Mouse (Mus musculus) heart, adult 9 months (tissue): ENCODE data around the gene Scarf1.

Experiments
- DNase-seq, 2 experiments: peaks; one replicate each; pipeline ENCODE4 v3.0.0; 2022; ENCODE audit warnings: low spot score in 2 of 2

Gene Scarf1

DNA sequence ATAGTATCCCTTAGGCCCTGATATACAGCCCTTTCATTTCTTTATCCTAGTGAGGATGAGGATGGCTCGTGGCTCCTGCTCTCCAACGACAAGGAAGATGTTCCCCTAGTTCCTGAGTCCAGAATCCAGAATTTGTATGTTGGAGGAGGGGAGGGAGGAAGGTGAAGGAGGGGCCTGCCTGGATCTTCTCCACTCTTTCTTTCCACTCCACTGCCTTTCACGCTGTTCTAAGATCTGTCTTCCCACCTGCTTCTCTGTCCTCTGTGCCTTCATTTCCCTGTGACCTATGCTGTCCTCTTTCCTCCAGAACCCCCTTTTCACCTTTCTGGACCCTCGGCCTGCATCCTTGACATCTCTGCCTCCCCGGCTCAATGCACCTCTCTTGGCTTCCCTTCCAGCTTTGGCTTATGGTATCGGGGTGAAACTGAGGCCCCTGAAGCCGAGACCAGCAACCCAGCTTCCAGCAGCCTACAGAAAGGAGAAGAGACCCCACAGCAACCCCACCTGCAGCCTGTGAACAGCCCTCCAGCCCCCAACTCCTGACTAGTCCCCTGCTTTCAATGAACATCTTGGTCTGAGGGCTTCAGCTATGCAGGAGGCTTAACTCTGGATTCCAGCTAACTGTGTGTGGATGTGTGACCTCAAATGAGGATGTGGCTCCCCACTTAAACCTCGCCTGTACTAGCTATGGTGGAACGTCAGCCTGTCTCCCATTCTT lies 880 bp upstream of the Scarf1 start:
- DNase-seq: no peak

DNA sequence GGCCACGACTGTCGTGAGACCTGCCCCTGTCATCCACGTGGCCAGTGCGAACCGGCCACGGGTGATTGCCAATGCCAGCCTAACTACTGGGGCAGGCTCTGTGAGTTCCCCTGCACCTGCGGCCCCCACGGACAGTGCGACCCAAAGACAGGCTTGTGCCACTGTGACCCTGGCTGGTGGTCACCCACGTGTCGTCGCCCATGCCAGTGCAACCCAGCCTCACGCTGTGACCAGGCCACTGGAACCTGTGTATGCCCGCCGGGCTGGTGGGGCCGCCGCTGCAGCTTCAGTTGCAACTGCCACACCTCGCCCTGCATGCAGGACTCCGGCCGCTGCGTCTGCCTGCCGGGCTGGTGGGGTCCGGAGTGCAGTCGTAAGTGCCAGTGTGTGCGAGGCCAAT lies 1.8 kb downstream of the Scarf1 start:
- DNase-seq: no peak

DNA sequence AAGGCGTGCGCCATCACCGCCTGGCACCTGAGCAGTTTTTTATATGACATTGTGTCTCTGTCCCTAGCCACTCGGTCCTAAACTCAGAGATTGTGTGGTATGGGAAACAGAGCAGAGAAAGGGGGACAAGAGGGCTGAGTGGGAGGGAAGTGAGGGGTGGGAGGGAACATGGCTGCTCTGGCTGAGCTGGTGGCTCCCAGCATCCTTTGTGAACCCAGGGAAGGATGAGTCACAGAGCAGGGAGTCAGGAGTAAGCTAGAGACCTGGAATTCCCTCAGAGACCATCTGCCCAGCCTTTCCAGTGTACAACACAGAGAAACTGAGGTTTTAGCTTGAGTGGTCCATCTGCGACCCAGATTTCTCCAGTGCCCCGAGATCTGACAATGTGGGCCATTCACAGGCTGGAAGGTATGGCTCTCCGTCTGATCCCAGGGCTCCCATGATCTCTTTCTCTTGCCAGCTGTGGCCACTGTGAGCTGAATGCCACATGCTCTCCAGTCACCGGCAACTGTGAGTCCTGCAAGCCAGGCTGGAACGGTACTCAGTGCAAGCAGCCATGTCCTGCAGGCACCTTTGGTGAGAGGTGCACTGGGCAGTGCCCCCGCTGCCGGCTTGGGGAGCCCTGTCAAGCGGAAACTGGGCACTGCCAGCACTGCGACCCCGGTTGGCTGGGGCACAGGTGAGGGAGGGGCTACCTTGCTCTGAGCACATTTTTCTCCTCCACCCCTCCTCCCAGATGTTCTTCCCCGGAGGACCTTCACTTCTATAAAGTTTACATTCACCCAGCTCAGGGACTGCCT lies 6.7 kb downstream of the Scarf1 start:
- no peak for DNase-seq

DNA sequence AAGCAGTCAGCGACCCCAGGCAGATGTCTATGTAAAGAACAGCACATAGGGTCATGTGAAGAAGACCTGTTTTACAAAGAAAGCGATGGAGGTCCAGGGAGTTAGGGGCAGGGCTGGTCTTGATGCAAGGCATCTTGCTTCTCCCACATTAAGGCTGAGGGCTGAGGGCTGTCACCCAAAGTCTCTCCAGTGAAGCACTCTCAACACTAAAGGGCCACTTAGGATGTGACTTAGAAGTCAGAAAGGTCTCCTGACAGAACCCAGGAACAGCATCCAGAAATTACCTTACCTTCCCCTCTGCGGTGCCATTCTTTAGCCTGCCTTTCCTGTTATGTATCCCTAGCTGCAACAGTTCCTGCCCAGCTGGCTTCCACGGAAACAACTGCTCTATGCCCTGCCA lies 8.3 kb downstream of the Scarf1 start:
- no peak for DNase-seq

DNA sequence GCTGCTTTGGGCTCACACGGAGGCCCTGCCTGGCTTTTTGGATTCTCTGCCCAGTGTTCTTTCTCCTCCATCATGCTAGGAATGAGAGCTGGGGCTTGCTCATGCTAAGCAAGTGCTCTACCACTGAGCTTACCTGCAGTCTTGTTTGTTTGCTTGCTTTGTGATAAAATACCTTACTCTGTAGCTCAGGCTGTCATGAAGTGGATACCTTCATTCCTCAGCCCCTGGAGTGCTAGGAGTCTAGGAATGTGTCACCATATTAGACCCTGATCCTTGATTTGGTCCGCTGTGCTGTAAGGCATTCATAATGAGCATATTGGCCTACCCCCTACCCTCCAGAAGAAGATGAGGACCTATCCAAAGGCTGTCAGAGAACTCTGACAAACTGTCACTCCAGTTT lies 9.5 kb downstream of the Scarf1 start:
- no peak for DNase-seq

DNA sequence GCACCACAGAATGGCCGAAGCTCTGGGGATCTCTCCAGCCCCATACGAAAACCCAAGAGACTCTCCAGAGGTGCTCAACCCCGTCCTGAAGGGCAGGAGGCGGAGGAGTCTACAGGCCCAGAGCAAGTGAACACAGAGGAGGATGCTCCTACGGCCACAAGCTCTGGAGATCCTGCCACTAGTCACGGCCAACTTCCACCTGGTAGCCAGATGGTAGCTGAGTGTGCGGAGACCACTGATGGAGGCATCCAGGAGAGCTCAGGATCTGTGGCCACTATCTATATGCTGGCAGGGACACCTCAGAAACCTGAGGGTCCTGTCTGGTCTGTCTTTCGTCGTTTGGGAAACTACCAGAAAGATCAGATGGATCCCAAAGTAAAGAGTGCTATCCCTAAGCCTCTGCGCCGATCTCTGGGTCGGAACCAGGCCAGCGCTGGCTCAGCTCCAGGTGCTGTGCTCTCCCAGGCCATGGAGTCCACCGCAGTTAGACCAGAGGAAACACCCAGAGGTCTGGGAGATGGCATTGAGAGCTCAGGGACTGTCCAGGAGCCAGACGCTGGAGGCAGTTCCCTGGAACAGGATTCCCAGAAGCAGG lies 12.3 kb downstream of the Scarf1 start:
- no peak for DNase-seq

DNA sequence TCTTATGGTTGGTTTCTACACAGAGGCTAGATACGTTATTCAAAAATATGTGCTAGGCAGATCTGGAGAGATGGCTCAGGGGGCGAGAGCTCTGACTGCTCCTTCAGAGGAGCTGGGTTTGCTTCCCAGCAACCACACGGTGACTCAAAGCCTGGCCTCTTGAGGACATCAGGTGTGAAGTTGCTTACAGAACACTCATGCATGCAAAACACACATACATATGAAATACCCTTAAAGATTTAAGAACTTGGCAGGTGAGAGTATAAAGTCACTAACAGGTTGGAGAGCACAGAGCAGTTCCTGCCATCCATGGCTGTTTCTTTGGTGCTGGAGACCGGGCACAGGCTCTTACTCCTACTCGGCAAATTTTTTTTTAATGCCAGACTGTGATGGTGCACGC lies 13.6 kb downstream of the Scarf1 start:
- DNase-seq: no peak

GRCm38 (mm10) chr11:75529771-75530170 lies 16.4 kb downstream of the Scarf1 start:
- DNase-seq: no peak

DNA sequence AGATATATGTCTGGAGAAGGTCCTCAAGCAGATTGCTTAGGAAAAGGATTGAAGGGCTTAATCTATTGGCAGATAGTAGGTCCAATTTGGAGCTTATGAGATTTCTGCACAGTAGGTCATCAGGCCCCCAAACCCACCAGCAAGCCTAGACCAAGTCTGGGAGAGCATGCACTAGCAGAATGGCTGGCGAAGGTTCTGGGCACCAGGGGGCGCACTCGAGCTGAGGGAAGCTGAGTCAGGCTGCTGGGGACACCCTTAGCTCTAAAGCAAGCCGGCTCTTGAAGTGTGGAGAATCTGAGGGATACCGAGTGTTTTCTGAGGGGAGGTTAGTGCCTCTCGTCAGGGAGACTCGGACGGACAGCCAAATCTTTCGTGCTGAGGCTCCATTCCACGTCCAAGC lies 17.0 kb downstream of the Scarf1 start:
- DNase-seq: peak; percentile 78 to 92

DNA sequence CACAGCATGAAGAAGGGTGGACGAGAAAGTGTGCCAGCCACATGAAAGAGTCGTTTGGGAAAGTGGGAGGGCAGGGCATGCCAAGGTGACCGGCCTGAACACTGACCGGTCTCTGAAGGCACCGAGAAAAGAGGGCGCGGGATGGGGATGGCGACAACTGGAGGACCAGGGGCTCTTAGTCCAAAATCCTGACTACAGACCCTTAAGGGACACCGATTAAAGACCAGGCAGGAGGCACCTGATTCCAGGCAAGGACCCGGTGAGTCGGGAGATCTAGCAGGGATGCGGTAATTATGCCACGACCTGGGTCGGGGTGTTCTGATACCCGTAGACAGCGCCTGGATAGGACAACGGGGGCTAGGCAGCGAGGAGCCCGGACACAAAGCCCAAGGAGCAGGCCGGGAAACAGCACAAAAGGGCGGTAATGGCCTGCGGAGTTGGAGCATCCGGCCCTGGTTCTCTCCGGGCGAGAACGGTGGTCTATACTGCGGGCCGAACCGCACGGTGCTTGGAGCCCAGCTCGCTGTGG lies 17.6 kb downstream of the Scarf1 start:
- no peak for DNase-seq

GRCm38 (mm10) chr11:75531469-75532242 lies 18.3 kb downstream of the Scarf1 start, which contains the start of gene Slc43a2:
Gene Slc43a2 (plus strand): TSS chr11:75531694.
- peak; percentile 94 to 97 for DNase-seq

DNA sequence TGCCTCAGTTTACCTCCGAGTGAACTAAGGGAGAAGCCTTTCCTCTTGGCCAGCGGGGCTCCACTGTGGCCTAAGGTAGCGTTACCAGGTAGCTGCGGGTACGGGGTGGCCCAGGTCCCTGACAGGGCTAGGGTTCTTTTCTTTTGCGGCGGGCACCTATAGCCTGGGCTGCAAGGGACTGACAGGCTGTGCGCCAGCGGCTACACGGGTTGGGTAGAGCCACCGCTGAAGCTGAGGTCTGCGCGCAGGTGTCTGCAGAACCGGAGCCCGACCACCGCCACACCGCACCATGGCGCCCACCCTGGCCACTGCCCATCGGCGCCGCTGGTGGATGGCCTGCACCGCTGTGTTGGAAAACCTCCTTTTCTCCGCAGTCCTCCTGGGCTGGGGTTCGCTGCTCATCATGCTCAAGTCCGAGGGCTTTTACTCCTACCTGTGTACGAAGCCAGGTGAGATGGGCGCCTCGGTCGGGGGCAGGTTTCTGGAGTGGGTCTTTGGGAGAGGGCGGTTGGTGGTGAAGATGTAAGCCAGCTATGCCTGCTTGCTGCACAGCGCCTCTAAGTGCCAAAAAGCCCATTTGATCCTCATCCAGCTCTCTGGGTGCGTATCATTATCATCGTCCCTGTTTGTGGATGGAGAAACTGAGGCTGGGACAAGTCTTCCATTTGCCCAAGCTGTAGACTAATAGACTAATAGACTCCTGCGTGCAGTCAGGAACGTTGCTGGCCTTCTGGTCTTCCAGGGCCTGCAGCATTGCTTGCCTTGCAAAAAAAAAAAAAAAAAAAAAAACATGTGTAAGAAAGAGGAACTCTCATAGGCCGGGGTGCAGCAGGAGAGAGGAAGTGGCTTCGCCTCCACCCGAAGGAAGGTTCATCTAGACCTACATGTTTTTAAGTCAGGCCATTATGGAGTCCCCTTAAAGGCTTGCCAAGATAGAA lies 19.3 kb downstream of the Scarf1 start:
- no peak for DNase-seq

- no peak for DNase-seq
These were observed 20.1 kb downstream of the Scarf1 start for GRCm38 (mm10) chr11:75533314-75534015.

DNA sequence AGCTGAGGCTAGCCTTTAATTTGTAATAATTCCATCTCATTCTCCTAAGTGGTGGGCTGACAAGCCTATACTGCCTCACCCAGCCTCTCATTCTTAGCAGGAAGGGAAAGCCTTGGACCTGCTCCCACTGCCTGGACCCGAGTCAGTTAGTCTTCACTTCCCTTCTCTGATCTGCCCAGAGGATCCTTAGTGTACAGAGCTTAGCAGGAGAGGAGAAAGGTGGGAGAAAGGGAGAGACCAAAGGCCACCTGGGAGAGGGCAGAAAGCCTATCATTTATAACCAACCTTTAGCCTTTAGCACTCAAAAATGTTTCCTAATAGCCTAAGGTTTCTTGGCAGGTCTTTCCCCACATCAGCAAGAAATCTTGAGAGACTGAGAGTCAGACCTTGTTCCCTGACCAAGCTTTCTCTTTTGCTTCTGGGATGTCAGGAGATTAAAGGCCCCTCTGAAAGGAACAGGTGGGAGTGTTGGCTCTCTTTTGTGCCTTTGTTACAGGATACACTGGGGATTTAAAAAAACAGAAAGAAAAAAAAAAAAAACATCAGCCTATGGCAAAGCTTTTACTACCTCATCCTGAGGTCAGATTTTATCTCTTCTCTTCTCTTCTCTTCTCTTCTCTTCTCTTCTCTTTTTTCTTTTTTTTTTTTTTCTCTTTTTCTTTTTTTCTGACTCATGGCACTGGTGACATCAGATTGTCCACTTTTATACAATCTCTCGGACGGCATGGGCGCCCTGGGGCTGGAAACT lies 21.1 kb downstream of the Scarf1 start:
- DNase-seq: no peak

DNA sequence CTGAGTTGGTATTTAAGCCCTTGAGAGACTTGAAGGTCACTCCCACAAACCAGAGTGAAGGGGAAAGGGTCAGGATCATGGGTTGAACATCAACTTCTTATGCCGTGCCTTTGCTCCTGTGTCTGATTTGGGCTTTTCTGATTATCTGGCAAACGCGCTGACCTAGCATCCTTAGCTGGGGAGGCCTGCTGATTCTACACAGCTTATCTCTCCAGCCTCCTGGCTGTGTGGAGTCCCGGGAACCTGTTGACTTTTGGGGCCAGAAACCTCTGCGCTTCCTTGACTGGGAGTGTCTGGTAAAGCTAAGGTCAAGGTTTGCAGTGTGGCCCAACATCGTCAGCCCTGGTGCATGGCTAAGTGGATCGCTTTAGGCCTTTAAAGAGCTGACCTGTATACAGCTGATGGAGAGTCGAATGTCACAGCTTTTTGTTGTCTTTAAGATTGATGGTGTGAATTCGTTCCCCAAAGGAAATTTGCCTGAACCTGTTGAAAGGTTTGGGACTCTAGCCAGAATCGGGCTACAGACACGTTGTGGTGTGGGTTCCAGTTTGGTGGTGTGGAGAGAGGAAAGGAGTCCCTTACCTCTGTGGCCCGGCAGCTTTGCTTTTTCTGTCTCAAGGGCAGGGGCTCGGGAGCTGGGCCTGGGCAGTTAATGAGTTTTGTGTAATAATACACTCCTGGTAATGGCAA lies 21.9 kb downstream of the Scarf1 start:
- no peak for DNase-seq

- no peak for DNase-seq
These were observed 23.1 kb downstream of the Scarf1 start for GRCm38 (mm10) chr11:75536255-75537024.

GRCm38 (mm10) chr11:75537025-75537414 lies 23.7 kb downstream of the Scarf1 start:
- DNase-seq: no peak
